Mouse (Mus musculus) cerebellum, adult 11-12 months (tissue): ENCODE measurements around the gene Hoxc13.

Experiments
- DNase-seq: peaks from one replicate; pipeline ENCODE4 v3.0.0; 2022

The Hoxc13 gene

GRCm38 (mm10) chr15:102965003-102965891 lies 44.3 kb downstream of the Hoxc13 start:
- DNase-seq, result no peak

- DNase-seq, result no peak
Observed at GRCm38 (mm10) chr15:102965892-102966775, 45.2 kb downstream of the Hoxc13 start.

GRCm38 (mm10) chr15:102966776-102967311 lies 45.9 kb downstream of the Hoxc13 start, which contains the start of gene Hoxc10:
Gene Hoxc10, plus strand, starts transcription at chr15:102966796.
- DNase-seq, result no peak

- DNase-seq, result no peak
Observed at GRCm38 (mm10) chr15:102967312-102967510, 46.3 kb downstream of the Hoxc13 start, which contains the start of gene Hoxc5. Gene Hoxc5, plus strand, starts transcription at chr15:102967443.

GRCm38 (mm10) chr15:102967511-102968397 lies 46.9 kb downstream of the Hoxc13 start:
- no peak for DNase-seq

- DNase-seq, result no peak
Observed at GRCm38 (mm10) chr15:102969296-102969695, 48.4 kb downstream of the Hoxc13 start.

GRCm38 (mm10) chr15:102970740-102971139 lies 49.8 kb downstream of the Hoxc13 start:
- no peak for DNase-seq

- no peak for DNase-seq
Observed at GRCm38 (mm10) chr15:102972254-102972653, 51.4 kb downstream of the Hoxc13 start.

GRCm38 (mm10) chr15:102972753-102973152 lies 51.9 kb downstream of the Hoxc13 start:
- DNase-seq, result no peak

- no peak for DNase-seq
Observed at GRCm38 (mm10) chr15:102975034-102975433, 54.1 kb downstream of the Hoxc13 start.

GRCm38 (mm10) chr15:102975688-102976111 lies 54.8 kb downstream of the Hoxc13 start:
- no peak for DNase-seq

- no peak for DNase-seq
Observed at GRCm38 (mm10) chr15:102976171-102976570, 55.3 kb downstream of the Hoxc13 start, which contains the start of gene Hoxc9. Gene Hoxc9, plus strand, starts transcription at chr15:102976439.

- no peak for DNase-seq
Observed at GRCm38 (mm10) chr15:102976631-102977422, 55.9 kb downstream of the Hoxc13 start.

- DNase-seq, result no peak
Observed at GRCm38 (mm10) chr15:102977423-102977974, 56.6 kb downstream of the Hoxc13 start.
